Mouse (Mus musculus) 3134 (cell line): ENCODE data around the gene Zfp688.
"Not testable (repeated sequence)": the region's sequence is repeated elsewhere in the genome, so short reads cannot be mapped to it uniquely, and the experiment has no call there.

Experiments used
- DNase-seq: peaks from one replicate; pipeline ENCODE4 v3.0.0-alpha.2; 2011; ENCODE audit warnings: low spot score; ENCODE audit not compliant: insufficient read length; ENCODE audit errors: extremely low read depth

Gene Zfp688

DNA sequence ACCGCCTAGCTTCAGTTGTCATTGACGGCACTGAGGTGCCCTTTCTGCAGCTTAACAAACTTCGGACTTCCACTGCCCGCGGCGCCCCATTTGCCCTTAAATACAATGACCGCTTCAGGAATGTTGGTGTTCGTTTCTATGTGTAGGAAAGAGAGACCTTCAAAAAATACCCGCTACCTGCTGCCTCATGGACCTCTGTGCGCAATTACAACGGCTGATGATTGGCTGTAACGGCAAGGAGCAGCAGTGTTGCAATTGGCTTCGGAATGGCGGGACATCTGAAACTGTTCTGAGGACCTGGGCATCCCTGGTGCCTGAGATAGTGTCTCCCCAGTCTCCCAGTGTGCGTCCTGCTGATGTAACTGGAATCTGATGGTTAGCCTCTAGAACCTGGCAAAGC is 379 bp upstream of the Zfp688 start:
- DNase-seq = no peak

DNA sequence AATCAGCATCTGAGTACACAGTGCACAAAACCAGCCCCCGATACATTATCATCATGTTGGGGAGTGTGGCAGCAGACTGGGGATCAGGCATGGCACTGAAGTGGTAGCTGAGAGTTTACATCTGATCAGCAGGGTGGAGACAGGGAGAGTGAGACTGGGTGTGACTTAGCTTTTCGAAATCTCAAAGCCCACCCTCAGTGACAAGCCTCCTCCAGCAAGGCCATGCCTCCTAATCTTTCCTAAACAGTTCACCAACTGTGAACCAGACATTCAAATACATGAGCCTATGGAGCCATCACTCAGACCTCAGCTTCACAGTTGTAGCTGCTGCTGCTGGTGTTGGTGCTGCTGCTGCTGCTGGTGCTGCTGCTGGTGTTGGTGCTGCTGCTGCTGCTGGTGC is 10.4 kb downstream of the Zfp688 start:
- no peak for DNase-seq

DNA sequence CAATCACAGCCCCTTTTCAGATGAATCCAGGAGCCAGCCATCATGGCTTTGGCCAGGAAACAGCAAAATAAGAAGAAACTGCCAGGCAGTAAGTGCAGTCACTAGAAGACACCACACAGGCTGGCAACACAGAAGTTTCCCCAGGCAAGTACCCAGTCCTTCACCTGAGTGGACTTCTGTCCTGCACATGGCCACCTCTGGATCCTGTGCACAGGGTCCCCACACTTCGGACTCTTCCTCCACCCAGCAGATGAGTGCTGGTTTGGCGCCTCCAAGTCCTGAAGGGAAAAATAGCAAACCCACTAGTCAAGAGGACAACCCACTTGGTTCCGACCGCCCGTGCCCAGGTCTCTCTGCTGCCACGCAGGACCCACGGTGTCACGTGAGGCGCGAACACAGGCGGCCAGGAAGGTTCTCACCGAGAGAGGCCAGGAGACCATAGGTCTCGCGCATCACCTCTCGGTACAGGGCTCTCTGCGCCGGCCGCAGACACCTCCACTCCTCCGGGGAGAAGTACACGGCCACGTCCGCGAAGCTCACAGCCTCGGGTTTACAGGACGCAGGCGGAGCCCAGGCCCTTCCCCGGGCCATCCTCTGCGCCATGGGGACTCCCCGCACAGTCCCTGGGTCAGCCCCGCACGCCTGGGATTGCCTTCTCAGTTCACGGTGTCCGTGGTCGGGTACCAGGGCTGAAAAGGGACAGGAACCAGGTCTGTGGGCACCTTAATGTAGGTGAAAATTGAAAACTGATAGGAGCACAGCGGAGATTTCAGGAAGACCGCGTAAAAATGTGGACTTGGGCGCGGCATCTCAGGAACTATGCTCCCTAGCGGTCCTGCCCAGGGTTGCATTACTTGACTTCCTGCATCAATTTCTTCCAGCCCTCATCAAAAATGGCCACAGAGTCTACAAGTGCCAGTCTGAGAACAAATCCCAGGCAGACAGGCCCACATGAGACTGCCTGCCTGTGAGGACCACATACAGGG is 15.6 kb downstream of the Zfp688 start, which contains the start of gene Zfp764:
Gene Zfp764 (minus strand): TSS at position 821 of the 986 bp plus-strand sequence.
- peak; percentile 83 for DNase-seq

DNA sequence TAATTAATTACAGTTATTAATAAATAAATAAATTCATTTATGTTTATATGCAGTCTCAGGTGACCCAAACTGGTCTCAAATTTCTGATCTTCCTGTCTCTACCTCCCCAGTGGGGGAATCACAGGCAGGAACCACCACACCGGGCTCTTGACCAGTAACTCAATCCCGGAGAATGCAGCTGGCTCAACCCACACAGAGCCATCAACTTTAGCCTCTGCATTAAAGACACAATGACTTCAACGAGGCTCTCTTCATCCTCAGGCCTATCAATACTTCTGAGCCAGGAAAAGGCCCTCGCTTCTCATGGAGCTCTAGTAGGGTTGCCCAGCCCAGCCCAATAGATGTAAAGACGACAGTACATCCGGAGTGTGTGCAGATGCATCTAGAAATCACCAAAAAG is 17.8 kb downstream of the Zfp688 start:
- not testable (repeated sequence) for DNase-seq

DNA sequence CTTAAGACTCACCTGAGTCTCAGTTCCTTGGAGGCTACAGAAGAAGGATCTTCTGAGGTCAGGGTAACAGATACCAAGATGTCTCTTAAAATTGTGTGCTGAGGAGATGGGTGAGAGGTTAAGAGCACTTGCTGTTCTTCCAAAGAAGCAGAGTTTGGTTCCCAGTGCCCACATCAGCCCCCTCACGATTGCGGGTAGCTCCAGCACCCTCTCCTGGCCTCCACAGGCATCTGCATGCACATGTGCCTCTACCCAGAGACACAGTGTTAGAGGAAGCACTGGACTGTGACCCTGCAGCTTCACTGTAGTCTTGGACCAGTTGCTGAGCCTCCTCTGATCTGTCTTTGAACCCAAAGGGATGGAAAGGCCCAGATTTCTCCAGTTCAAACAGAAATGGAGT is 18.9 kb downstream of the Zfp688 start:
- no peak for DNase-seq

DNA sequence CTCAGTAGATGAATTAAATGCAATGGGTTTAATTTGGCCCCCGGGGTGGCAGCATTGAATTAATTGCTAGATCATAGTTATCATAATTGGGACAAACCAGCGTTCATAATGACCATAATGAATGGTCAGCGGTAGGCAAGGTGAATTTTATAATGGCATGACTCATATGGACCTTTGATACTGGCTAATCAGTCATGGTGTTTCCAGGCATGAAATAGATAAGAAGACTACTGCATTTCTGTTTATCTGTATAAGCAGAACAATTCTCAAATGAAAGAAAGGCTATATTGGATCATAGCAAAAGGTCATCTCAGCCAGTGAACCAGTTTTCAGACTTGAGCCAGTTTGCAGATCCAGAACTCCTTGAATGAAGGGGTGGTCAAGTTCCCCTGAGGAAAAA is 21.5 kb downstream of the Zfp688 start:
- DNase-seq = no peak

DNA sequence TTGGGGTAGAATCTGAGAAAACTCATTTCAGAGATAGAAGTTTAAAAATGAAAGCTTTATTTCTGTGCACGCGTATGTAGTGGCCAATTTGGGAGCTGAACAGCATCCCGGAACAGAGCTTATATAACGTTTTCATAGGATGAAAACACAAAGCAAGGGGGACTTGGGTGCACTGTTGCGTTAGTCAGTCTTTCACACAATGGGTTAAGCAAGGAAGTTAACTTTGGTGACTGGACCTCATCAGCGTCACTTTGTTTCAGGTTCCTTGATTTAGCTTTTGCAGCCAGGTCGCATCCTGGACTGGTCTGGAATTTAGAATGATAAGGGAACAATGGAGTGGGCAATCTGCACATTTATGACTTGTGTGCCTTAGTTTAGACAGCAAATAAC is 27.9 kb downstream of the Zfp688 start:
- DNase-seq = no peak

DNA sequence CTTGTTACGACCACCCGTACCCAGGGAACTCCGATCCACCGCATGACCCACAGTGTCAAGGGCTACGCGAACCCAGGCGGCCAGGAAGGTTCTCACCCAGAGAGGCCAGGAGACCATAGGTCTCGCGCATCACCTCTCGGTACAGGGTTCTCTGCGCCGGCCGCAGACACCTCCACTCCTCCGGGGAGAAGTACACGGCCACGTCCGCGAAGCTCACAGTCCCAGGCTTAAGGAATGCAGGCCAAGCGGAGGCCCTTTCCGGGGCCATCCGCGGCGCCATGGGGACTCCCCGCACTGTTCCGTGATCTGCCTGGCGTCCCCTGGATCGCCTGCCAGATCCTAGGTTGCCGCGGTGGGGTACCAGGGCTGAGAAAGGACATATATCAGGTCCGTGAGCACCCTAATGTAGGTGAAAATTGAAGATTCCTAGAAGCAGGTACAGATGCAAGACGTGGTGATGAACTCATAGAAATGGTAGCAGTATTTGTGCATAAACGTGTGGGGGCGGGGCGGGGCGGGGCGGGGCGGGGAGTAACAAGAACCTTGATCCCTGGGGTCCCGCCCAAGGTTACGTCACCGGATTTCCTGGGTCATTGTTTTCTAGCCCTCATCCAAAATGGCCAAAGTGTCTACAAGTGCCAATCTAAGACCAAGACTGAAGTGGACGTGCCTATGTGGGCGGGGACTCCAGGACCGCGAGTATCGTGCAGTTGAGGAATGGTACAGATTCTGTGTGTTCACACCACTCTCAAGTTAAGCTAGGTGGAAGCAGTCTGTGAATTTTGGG is 28.5 kb downstream of the Zfp688 start, which contains the start of gene E430018J23Rik:
Gene E430018J23Rik (minus strand): TSS at position 473 of the 787 bp plus-strand sequence.
- DNase-seq = peak; percentile 72

DNA sequence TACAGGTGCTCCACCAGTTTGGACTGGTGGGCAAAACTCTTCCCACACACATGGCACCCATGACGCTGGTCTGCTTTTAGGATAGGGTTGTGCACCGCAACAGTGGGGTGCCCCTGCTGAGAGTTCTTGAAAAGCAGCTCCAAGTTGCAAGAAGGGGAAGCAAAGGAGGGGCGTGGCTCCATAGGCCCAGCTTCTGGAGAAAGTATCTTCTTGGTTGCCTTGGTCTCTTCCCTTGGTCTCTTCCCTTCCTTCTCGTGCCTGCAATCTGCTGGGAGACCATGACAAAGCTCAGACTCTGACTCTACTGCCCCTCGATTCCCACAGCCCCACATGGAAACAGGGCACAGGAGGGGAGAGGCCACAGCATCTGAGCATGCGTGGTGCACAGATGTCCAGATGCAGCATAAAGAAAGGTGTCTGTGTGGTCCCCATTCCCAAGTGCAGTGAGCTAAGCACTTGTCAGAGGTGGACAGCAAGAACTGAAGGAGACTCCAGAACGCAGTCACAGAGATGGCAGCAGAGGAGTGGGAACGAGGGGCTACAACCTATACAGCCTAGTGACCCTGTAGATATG is 29.5 kb downstream of the Zfp688 start:
- no peak for DNase-seq

DNA sequence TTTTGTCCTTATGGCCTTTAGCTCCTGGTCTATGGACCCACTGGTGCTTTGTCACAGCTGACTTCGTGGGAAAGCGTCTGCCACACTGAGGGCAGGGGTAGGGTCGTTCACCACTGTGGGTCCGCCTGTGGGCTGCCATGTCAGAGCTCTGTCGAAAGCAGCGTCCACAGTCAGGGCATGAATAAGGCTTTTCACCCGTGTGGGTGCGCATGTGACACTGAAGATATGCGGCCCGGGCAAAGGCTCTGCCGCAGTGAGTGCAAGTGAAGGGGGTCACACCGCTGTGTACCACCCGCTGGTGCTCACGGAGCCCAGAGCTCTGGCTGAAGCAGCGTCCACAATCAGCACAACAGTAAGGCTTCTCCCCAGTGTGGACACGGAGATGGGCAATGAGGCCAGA is 30.3 kb downstream of the Zfp688 start:
- DNase-seq = no peak

DNA sequence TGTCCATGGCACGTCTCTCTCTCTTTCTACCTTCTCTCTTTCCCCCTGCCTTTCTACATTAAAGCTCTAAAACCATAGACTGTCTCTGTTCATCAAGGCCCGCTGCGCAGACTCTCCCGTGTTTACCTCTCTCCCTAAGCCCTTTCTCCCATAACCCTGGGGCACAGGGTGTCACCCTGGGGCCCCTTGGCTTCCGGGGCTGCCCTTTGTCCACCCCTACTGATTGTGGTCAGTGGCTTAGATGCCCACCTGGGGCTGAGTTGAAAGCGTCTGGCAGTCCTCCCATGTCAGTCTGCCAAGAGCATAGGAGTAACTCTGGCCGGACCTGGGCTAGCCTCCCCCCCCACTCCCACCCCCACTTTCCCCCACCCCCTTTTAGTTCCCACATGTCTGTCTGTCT is 31.6 kb downstream of the Zfp688 start:
- no peak for DNase-seq

DNA sequence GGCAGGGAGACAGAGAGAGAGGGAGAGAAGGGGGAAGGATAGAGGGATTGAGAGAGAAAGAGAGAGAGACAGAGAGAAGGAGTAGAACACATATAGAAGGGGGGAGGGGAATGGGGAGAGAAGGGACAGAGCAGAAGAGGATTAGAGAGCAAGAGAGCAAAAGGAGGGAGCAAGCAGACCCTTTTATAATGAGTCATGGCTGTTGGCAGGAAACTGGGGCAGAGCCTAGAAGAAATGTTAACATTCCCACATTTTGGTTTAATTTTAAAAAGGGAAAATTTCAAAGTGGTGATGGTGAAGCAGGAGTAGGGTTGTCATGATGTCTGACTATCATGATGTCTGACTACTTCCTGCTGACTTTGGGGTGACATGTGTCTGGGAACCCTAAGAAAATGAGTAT is 33.7 kb downstream of the Zfp688 start:
- not testable (repeated sequence) for DNase-seq

DNA sequence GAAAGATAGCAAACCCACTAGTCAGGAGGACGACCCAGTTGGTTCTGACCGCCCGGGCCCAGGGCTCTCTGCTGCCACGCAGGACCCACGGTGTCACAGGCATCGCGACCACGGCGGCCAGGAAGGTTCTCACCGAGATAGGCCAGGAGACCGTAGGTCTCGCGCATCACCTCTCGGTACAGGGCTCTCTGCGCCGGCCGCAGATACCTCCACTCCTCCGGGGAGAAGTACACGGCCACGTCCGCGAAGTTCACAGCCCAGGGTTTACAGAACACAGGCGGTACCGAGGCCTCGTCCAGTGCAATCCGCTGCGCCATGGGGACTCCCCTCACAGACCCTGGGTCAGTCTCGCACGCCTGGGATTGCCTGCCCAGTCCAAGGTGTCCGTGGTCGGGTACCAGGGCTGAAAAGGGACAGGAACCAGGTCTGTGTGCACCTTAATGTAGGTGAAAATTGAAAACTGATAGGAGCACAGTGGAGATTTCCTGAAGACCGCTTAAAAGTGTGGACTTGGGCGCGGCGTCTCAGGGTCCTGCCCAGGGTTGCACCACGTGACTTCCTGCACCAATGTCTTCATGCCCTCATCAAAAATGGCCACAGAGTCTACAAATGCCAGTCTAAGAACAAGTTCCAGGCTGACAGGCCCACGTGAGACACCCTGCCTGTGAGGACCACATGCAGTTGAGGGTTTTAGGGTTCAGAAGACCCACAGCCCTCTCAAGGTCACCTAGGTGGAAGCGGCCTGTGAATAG is 35.1 kb downstream of the Zfp688 start, which contains the start of gene 9130019O22Rik:
Gene 9130019O22Rik (minus strand): TSS at position 526 of the 752 bp plus-strand sequence.
- DNase-seq = peak; percentile 68

DNA sequence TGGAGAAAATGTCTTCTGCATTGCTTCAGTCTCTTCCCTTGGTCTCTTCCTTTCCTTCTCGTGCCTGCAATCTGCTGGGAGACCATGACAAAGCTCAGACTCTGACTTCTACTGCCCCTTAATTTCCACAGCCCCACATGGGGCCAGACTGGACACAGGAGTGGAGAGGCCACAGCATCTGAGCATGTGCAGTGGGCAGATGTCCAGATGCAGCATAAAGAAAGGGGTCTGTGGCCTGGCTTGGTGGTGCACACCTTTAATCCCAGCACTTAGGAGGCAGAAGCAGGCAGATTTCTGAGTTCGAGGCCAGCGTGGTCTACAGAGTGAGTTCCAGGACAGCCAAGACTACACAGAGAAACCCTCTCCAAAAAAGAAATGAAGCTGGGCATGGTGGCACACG is 36.3 kb downstream of the Zfp688 start:
- not testable (repeated sequence) for DNase-seq

DNA sequence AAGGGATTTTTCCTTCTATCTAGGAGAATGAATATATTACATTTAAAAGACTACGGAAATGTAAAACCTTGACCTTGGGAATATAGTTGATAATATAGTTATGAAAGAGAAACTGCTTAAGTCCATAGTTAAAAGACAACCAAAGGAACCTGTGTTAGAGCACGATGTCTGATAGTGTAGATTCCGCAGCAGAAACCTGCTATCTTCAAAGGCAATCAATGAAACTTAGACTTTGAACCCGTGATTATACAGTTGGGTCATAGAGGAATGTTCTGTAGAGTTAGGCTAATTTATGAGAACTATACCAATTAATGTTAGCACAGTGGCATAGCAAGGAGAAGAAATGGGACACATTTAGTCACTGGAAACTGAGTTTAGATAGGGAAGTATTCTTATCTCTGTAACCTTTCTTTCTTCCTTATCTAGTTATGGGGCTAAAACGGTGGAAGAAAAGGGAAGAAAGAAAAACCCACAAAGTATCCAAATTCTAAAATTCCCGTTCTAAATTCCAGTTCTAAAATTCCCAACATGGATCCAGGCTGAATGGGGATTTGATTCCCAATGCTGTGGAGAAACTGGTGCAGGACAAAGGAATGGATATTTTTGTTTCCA is 43.5 kb downstream of the Zfp688 start:
- no peak for DNase-seq

DNA sequence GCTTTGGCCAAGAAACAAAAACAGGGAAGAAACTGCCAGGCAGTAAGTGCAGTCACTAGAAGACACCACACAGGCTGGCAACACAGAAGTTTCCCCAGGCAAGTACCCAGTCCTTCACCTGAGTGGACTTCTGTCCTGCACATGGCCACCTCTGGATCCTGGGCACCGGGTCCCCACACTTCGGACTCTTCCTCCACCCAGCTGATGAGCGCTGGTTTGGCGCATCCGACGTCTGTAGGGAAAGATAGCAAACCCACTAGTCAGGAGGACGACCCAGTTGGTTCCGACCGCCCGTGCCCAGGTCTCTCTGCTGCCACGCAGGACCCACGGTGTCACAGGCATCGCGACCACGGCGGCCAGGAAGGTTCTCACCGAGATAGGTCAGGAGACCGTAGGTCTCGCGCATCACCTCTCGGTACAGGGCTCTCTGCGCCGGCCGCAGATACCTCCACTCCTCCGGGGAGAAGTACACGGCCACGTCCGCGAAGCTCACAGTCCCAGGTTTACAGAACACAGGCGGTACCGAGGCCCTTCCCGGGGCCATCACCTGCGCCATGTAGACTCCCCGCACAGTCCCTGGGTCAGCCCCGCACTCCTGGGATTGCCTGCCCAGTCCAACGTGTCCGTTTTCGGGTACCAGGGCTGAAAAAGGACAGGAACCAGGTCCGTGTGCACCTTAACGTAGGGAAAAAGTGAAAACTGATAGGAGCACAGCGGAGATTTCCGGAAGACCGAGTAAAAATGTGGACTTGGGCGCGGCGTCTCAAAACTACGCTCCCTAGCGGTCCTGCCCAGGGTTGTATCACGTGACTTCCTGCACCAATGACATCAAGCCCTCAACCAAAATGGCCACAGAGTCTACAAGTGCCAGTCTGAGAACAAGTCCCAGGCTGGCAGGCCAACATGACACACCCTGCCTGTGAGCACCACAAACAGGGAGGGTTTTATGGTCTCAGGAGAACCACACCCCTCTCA is 46.3 kb downstream of the Zfp688 start, which contains the start of gene Zfp747:
Gene Zfp747 (minus strand): TSS at position 780 of the 975 bp plus-strand sequence.
- peak; percentile 81 for DNase-seq

DNA sequence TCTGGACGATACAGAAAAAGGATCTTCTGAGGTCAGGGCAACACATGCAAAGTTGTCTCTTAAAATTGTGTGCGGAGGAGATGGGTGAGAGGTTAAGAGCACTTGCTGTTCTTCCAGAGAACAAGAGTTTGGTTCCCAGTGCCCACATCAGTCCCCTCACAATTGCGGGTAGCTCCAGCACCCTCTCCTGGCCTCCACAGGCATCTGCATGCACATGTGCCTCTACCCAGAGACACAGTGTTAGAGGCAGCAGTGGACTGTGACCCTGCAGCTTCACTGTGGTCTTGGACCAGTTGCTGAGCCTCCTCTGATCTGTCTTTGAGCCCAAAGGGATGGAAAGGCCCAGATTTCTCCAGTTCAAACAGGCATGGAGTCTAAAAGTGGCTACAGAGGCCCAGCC is 50.0 kb downstream of the Zfp688 start:
- DNase-seq = not testable (repeated sequence)

DNA sequence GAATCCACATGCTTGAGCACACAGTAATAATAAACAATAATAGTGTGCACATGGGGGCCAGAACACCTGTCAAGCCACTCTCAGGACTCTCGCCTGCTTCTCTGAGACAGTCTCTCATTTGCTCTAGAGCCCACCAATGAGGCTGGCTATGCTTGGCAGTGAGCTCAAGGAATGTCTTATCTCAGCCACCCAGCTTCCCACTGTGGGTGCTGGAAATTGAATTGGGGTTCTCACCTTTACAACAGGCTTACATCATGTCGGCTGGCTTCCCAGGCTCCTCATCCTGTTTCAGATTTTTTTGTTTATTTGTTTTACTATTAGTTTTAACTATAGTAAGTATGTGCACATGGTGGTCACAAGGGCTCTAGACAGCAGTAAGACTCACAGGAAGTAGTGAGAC is 50.7 kb downstream of the Zfp688 start:
- no peak for DNase-seq
